Comparison of ENCODE assay signal across 11 mouse cellular contexts in the genomic region with DNA sequence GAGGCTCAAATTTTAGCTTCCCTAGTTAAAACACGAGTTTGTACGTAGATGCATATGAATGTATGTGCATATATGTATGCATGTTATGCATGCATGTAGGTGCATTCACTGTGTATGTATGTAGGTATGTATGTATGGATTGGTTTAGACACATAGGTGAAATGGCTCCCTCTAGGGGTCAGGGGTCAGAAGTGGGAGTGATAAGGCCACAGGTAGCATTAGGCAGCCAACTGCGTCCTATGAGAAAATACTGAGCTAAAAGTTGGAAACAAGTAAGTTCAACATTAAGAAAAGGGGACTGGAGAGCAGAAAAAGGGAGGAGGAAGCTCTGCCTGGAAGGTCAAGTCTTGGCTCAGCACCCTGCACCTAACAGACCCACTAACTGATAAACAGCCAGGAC. TPM values are rescaled to one million over a fixed set of nuclear protein-coding genes. Genes with fewer than 3 reads are reported as not detected.
DNase-seq lines count a peak whose midpoint lies in the region; ATAC-seq and TF ChIP-seq lines count a peak whose summit lies in the region.
"Had no signal": no experiment of that assay in that cellular context is flagged by ENCODE, and none has a peak within 500 bp of the region (broad histone marks: within the 10 kb centered on the region; RNA-seq: fewer than 3 reads in every experiment).

No protein-coding gene starts in this region.

- H3K4me1 ChIP-seq in forebrain, embryonic 16.5 days (replicated peaks; ENCODE audit: control insufficient read depth, insufficient read depth, low read length): no peaks in the 10 kb centered on the region
- H3K4me1 ChIP-seq: embryonic facial prominence, embryonic 15.5 days; midbrain, embryonic 13.5 days had no signal

- no peak for ATAC-seq in forebrain, embryonic 16.5 days
- ATAC-seq: midbrain, embryonic 13.5 days had no signal

- no peak overlapping the region for H3K9ac ChIP-seq in forebrain, embryonic 16.5 days (replicated peaks; ENCODE audit: low read depth, low read length)
- H3K9ac ChIP-seq: embryonic facial prominence, embryonic 15.5 days; midbrain, embryonic 13.5 days had no signal

- no peak for TF ChIP-seq POLR2A in brain, embryonic 14.5 days (IDR thresholded peaks at IDR 0.05; ENCODE audit: borderline replicate concordance, extremely low read depth, insufficient read depth, insufficient read length, poor library complexity, severe bottlenecking)

- no peaks in the 10 kb centered on the region for H3K27me3 ChIP-seq in forebrain, embryonic 16.5 days (replicated peaks; ENCODE audit: control insufficient read depth, insufficient read depth, low read length)
- H3K27me3 ChIP-seq: embryonic facial prominence, embryonic 15.5 days; midbrain, embryonic 13.5 days had no signal

- H3K4me2 ChIP-seq in forebrain, embryonic 16.5 days (ENCODE audit: low read length): no peak overlapping the region
- H3K4me2 ChIP-seq: embryonic facial prominence, embryonic 15.5 days; midbrain, embryonic 13.5 days had no signal

- no peak overlapping the region for H3K27ac ChIP-seq in gastrocnemius, adult 2 months
- H3K27ac ChIP-seq in forebrain, embryonic 16.5 days (ENCODE audit: low read length): no peak overlapping the region
- H3K27ac ChIP-seq: embryonic facial prominence, embryonic 15.5 days; midbrain, embryonic 13.5 days had no signal

- 84% methylated on average over 3 of the region's 3 CpGs for WGBS in forebrain, embryonic 16.5 days

- intact Hi-C loops in gastrocnemius, adult 2 months (cut with DNase I): loop anchor here (5.0 kb wide), 2 partner anchors 196 to 226 kb away; no protein-coding TSS in a partner anchor

- H3K9me3 ChIP-seq in forebrain, embryonic 16.5 days (ENCODE audit: control insufficient read depth, low read length): no peaks in the 10 kb centered on the region
- H3K9me3 ChIP-seq: embryonic facial prominence, embryonic 15.5 days; midbrain, embryonic 13.5 days had no signal

- TF ChIP-seq CTCF in gastrocnemius, adult 2 months (IDR thresholded peaks at IDR 0.05): peak; percentile 54
- TF ChIP-seq CTCF in brain, embryonic 14.5 days (IDR thresholded peaks at IDR 0.05; ENCODE audit: borderline replicate concordance, extremely low read depth, insufficient read depth, insufficient read length): peak; percentile 31; the same call in 1 of the 2 replicates

- peaks cover 8% of the 10 kb centered on the region; the same call in 1 of the 2 replicates for H3K36me3 ChIP-seq in forebrain, embryonic 16.5 days (ENCODE audit: control insufficient read depth, insufficient read depth)

- DNase-seq in gastrocnemius, adult 2 months: no peak
- DNase-seq in gastrocnemius, postnatal 4 days (ENCODE audit: low spot score in 2 of 2): no peak
- DNase-seq in B cell, adult 2 months: peak; percentile 74 to 79
- peak; percentile 31 for DNase-seq in brain, embryonic 14.5 days (ENCODE audit: low read depth)
- peak; percentile 39 to 56 for DNase-seq in natural killer cell, adult 2 months (ENCODE audit: low spot score in 2 of 2)
- DNase-seq in heart, adult 11 months: no peak
- no peak for DNase-seq in urinary bladder, postnatal 36 days (ENCODE audit: low spot score in 2 of 2)
- DNase-seq: kidney, adult 18-20 months had no signal

- no peak overlapping the region for H3K4me3 ChIP-seq in gastrocnemius, adult 2 months
- no peak overlapping the region for H3K4me3 ChIP-seq in forebrain, embryonic 16.5 days (replicated peaks; ENCODE audit: low read length)
- H3K4me3 ChIP-seq: embryonic facial prominence, embryonic 15.5 days; midbrain, embryonic 13.5 days had no signal

RNA-seq across cellular contexts. Expression of gene Kdsr, which starts 21.4 kb away (rescaled TPM):
- total RNA-seq in gastrocnemius, adult 2 months (2021): 1 to 10 TPM; 3.9 to 4.4 TPM
- total RNA-seq in gastrocnemius, postnatal 4 days (2021): 1 to 10 TPM; 8.6 to 9.5 TPM
- polyA plus RNA-seq in brain, embryonic 14.5 days (2012; rRNA removed): 8.8 and 9.5 TPM in 2 replicates
- 16.2 and 18.7 TPM in 2 replicates for polyA plus RNA-seq in forebrain, embryonic 16.5 days (2015; fragmentation: Nextera tagmentation; extraction: Ambion mirVana)

RNA-seq across cellular contexts. Expression of gene Bcl2, which starts 24.0 kb away (rescaled TPM):
- 1 to 10 TPM; 1.6 to 2.1 TPM for total RNA-seq in gastrocnemius, adult 2 months (2021)
- total RNA-seq in gastrocnemius, postnatal 4 days (2021): 10 to 100 TPM; 10.9 to 11.4 TPM
- 3.0 and 7.7 TPM in 2 replicates for polyA plus RNA-seq in brain, embryonic 14.5 days (2012; rRNA removed)
- 13.5 and 13.7 TPM in 2 replicates for polyA plus RNA-seq in forebrain, embryonic 16.5 days (2015; fragmentation: Nextera tagmentation; extraction: Ambion mirVana)

RNA-seq across cellular contexts. Expression of gene Vps4b, which starts 58.4 kb away (rescaled TPM):
- total RNA-seq in gastrocnemius, adult 2 months (2021): 10 to 100 TPM; 18.5 to 20.2 TPM
- 10 to 100 TPM; 45.8 to 49.8 TPM for total RNA-seq in gastrocnemius, postnatal 4 days (2021)
- 21.7 and 23.6 TPM in 2 replicates for polyA plus RNA-seq in brain, embryonic 14.5 days (2012; rRNA removed)
- 45.7 and 46.0 TPM in 2 replicates for polyA plus RNA-seq in forebrain, embryonic 16.5 days (2015; fragmentation: Nextera tagmentation; extraction: Ambion mirVana)

Comparison
In these comparisons a context has a peak if more than half of its experiments do, and no peak if none do; other contexts are left out.
1. DNase-seq: peak in B cell, adult 2 months (2 of 2), brain, embryonic 14.5 days (single experiment) and natural killer cell, adult 2 months (2 of 2); none in gastrocnemius, adult 2 months (single experiment), gastrocnemius, postnatal 4 days (0 of 2), heart, adult 11 months (single experiment) and urinary bladder, postnatal 36 days (0 of 2).